Mouse (Mus musculus) hindbrain, postnatal 0 days (tissue): ENCODE measurements around the gene Pias4. TPM values are rescaled to one million over a fixed set of nuclear protein-coding genes. Genes with fewer than 3 reads are reported as not detected.
A peak's percentile ranks its signal among the peaks of the same experiment; 100 is the strongest.

Source experiments
- ATAC-seq: fragments of 200-750 bp; cut with Nextera tagmentation; 2 replicates; pipeline ENCODE4 v1.8.0; 2017; ENCODE audit warnings: mild to moderate bottlenecking, moderate TSS enrichment, moderate library complexity
- DNase-seq: peaks from one replicate; pipeline ENCODE4 v3.0.0-alpha.2; 2015; ENCODE audit warnings: low spot score
- H3K27ac ChIP-seq: fragments of 300-500 bp; sonication (generic); 2 replicates; pipeline ENCODE4 v1.5.1; 2014; ENCODE audit warnings: mild to moderate bottlenecking
- H3K27me3 ChIP-seq: fragments of 300-500 bp; sonication (generic); 2 replicates; pipeline ENCODE4 v1.6.1; 2014; ENCODE audit warnings: low read length, mixed read lengths; ENCODE audit not compliant: insufficient read depth
- H3K36me3 ChIP-seq: fragments of 300-500 bp; sonication (generic); 2 replicates; pipeline ENCODE4 v1.6.1; 2014; ENCODE audit warnings: low read length, mixed read lengths; ENCODE audit not compliant: insufficient read depth
- H3K4me1 ChIP-seq: fragments of 300-500 bp; sonication (generic); 2 replicates; pipeline ENCODE4 v1.6.1; 2014; ENCODE audit warnings: antibody characterized with exemption, low read length, mixed read lengths; ENCODE audit not compliant: insufficient read depth
- H3K4me2 ChIP-seq: fragments of 300-500 bp; sonication (generic); 2 replicates; pipeline ENCODE4 v1.6.1; 2014; ENCODE audit warnings: low read depth, mild to moderate bottlenecking, low read length, moderate library complexity, mixed read lengths
- H3K4me3 ChIP-seq: fragments of 300-500 bp; sonication (generic); 2 replicates; pipeline ENCODE4 v1.5.1; 2014; ENCODE audit warnings: low read length
- H3K9ac ChIP-seq: fragments of 300-500 bp; sonication (generic); replicated peaks from 2 replicates; pipeline ENCODE4 v1.6.1; 2014; ENCODE audit warnings: mild to moderate bottlenecking, low read length, moderate library complexity, mixed read lengths
- H3K9me3 ChIP-seq: fragments of 300-500 bp; sonication (generic); 2 replicates; pipeline ENCODE4 v1.6.1; 2016; ENCODE audit warnings: low read length, mixed read lengths
- CTCF ChIP-seq: IDR thresholded peaks from 2 replicates; pipeline ENCODE4 v1.5.1; 2016; ENCODE audit warnings: antibody characterized with exemption, control low read depth, low read depth
- WGBS: fragments of 180-500 bp; shearing (Covaris S2); extraction: QIAGEN DNeasy Blood & Tissue Kit; methylation state at CpG from one replicate; pipeline ENCODE4 v1.1.7; 2014; 5-methylcytosine and 5-hydroxymethylcytosine counted together
- polyA plus RNA-seq: library from polyadenylated mRNA; unstranded; fragments of >200 nt; fragmentation: Nextera tagmentation; extraction: Ambion mirVana; gene quantifications from 2 replicates; pipeline ENCODE4 v1.2.1, GENCODE M21; 2015
- total RNA-seq: library from RNA; depleted of rRNA; stranded (reverse); fragments of >200 nt; gene quantifications from 2 replicates; pipeline ENCODE4 v1.2.3, GENCODE M21; 2014

Gene Pias4
- total and polyA plus RNA-seq, 2 experiments from 2014 or later, result 32.0 to 33.9 TPM

- no peak overlapping the region for H3K4me2 ChIP-seq
- no peak for TF ChIP-seq CTCF
- no peaks in the 10 kb centered on the region for H3K9me3 ChIP-seq
- H3K4me3 ChIP-seq, result no peak overlapping the region
- peaks cover 58% of the 10 kb centered on the region for H3K36me3 ChIP-seq
- DNase-seq (no peak), ATAC-seq (no peak)
- peaks cover 5% of the 10 kb centered on the region for H3K4me1 ChIP-seq
- 96% methylated on average over 6 of the region's 6 CpGs for WGBS
- no peak overlapping the region for H3K9ac ChIP-seq
- H3K27me3 ChIP-seq, result no peaks in the 10 kb centered on the region
- no peak overlapping the region for H3K27ac ChIP-seq
Measured at GRCm38 (mm10) chr10:81145307-81145706, 22.4 kb downstream of the Pias4 start.

GRCm38 (mm10) chr10:81144667-81145066, 23.1 kb downstream of the Pias4 start:
- no peak overlapping the region for H3K27ac ChIP-seq
- H3K4me1 ChIP-seq, result peaks cover 11% of the 10 kb centered on the region
- WGBS, result 93% methylated on average over 27 of the region's 27 CpGs
- H3K4me2 ChIP-seq, result no peak overlapping the region
- DNase-seq (no peak), ATAC-seq (no peak)
- no peaks in the 10 kb centered on the region for H3K9me3 ChIP-seq
- peaks cover 52% of the 10 kb centered on the region for H3K36me3 ChIP-seq
- no peak overlapping the region for H3K9ac ChIP-seq
- H3K4me3 ChIP-seq, result no peak overlapping the region
- TF ChIP-seq CTCF, result no peak
- H3K27me3 ChIP-seq, result no peaks in the 10 kb centered on the region

GRCm38 (mm10) chr10:81143845-81144437, 23.8 kb downstream of the Pias4 start:
- no peak overlapping the region for H3K4me3 ChIP-seq
- no peak for ATAC-seq
- no peak overlapping the region for H3K4me2 ChIP-seq
- H3K27me3 ChIP-seq, result no peaks in the 10 kb centered on the region
- H3K27ac ChIP-seq, result no peak overlapping the region
- DNase-seq, result no peak
- no peaks in the 10 kb centered on the region for H3K9me3 ChIP-seq
- H3K36me3 ChIP-seq, result peaks cover 46% of the 10 kb centered on the region
- TF ChIP-seq CTCF, result no peak
- peaks cover 16% of the 10 kb centered on the region for H3K4me1 ChIP-seq
- no peak overlapping the region for H3K9ac ChIP-seq
- WGBS, result 95% methylated on average over 52 of the region's 52 CpGs

- Histone ChIP-seq H3K4me2 (no peak overlapping the region), H3K4me1 (peaks cover 22% of the 10 kb centered on the region), H3K4me3 (no peak overlapping the region), H3K27me3 (no peaks in the 10 kb centered on the region), H3K9ac (no peak overlapping the region), H3K36me3 (peaks cover 39% of the 10 kb centered on the region), H3K27ac (no peak overlapping the region), H3K9me3 (no peaks in the 10 kb centered on the region)
- no peak for ATAC-seq
- WGBS, result 82% methylated on average over 7 of the region's 7 CpGs
- DNase-seq, result no peak
- TF ChIP-seq CTCF, result no peak
Measured at GRCm38 (mm10) chr10:81143157-81143633, 24.5 kb downstream of the Pias4 start.

GRCm38 (mm10) chr10:81142551-81142981, 25.2 kb downstream of the Pias4 start:
- 30% methylated on average over 5 of the region's 5 CpGs for WGBS
- DNase-seq (no peak), ATAC-seq (no peak)
- no peaks in the 10 kb centered on the region for H3K9me3 ChIP-seq
- no peak overlapping the region for H3K27ac ChIP-seq
- H3K27me3 ChIP-seq, result no peaks in the 10 kb centered on the region
- peaks cover 32% of the 10 kb centered on the region for H3K36me3 ChIP-seq
- no peak for TF ChIP-seq CTCF
- peaks cover 22% of the 10 kb centered on the region for H3K4me1 ChIP-seq
- no peak overlapping the region for H3K4me2 ChIP-seq
- no peak overlapping the region for H3K4me3 ChIP-seq
- H3K9ac ChIP-seq, result no peak overlapping the region

GRCm38 (mm10) chr10:81141455-81142210, 26.1 kb downstream of the Pias4 start:
- no peak overlapping the region for H3K4me2 ChIP-seq
- H3K4me1 ChIP-seq, result peaks cover 22% of the 10 kb centered on the region
- H3K9me3 ChIP-seq, result no peaks in the 10 kb centered on the region
- DNase-seq (no peak), ATAC-seq (no peak)
- 74% methylated on average over 7 of the region's 7 CpGs for WGBS
- no peaks in the 10 kb centered on the region for H3K27me3 ChIP-seq
- no peak overlapping the region for H3K27ac ChIP-seq
- no peak overlapping the region for H3K4me3 ChIP-seq
- TF ChIP-seq CTCF, result no peak
- peak overlapping the region; percentile 44 for H3K9ac ChIP-seq
- peaks cover 24% of the 10 kb centered on the region for H3K36me3 ChIP-seq
